8 mouse cellular contexts compared by ENCODE assay signal in genomic region chrX:10201289-10201688, GRCm38 (mm10). TPM values are rescaled to one million over a fixed set of nuclear protein-coding genes. Genes with fewer than 3 reads are reported as not detected.
DNase-seq lines count a peak whose midpoint lies in the region; ATAC-seq and TF ChIP-seq lines count a peak whose summit lies in the region.
"Had no signal": no experiment of that assay in that cellular context is flagged by ENCODE, and none has a peak within 500 bp of the region (broad histone marks: within the 10 kb centered on the region; RNA-seq: fewer than 3 reads in every experiment).

No protein-coding gene starts in this region.

- H3K4me2 ChIP-seq in kidney, embryonic 14.5 days (replicated peaks; ENCODE audit: low read depth, low read length), result no peak overlapping the region
- H3K4me2 ChIP-seq in CH12.LX (ENCODE audit: insufficient read depth, low read depth, poor library complexity, severe bottlenecking), result no peak overlapping the region

- H3K4me1 ChIP-seq in kidney, embryonic 14.5 days (ENCODE audit: control insufficient read depth, insufficient read depth, low read length), result no peaks in the 10 kb centered on the region
- no peaks in the 10 kb centered on the region for H3K4me1 ChIP-seq in CH12.LX (ENCODE audit: control insufficient read depth in 1 of 2, insufficient read depth in 2 of 2)

- no peaks in the 10 kb centered on the region for H3K27me3 ChIP-seq in kidney, embryonic 14.5 days (ENCODE audit: control insufficient read depth, insufficient read depth, low read length)
- no peaks in the 10 kb centered on the region for H3K27me3 ChIP-seq in CH12.LX (replicated peaks)

- WGBS in kidney, embryonic 14.5 days, result 23% methylated on average over 2 of the region's 2 CpGs

- dilution Hi-C loops in CH12.LX (cut with MboI; ENCODE audit: extremely low pct_ligation_motif_present, extremely low pct_unique_long_range_greater_than_20kb, low sequenced_read_pairs), result no loop called here

- no peaks in the 10 kb centered on the region for H3K36me3 ChIP-seq in kidney, embryonic 14.5 days (ENCODE audit: control insufficient read depth, insufficient read depth, low read length)
- H3K36me3 ChIP-seq in CH12.LX (replicated peaks in 1 of 2; ENCODE audit: control insufficient read depth in 1 of 2, insufficient read depth in 1 of 2, low read length in 1 of 2), result peaks cover 3 to 5% of the 10 kb centered on the region in 2 experiments

- no peaks in the 10 kb centered on the region for H3K9me3 ChIP-seq in kidney, embryonic 14.5 days (ENCODE audit: control insufficient read depth, low read length)
- H3K9me3 ChIP-seq in CH12.LX (replicated peaks; ENCODE audit: low read length), result no peaks in the 10 kb centered on the region

- no peaks in the 10 kb centered on the region for H3K79me2 ChIP-seq in CH12.LX (replicated peaks; ENCODE audit: control insufficient read depth, extremely low read depth, insufficient read depth, poor library complexity, severe bottlenecking)

- no peak overlapping the region for H3K27ac ChIP-seq in kidney, embryonic 14.5 days (ENCODE audit: low read depth, low read length)
- no peak overlapping the region for H3K27ac ChIP-seq in CH12.LX (ENCODE audit: insufficient read depth, low read depth)

- no peak overlapping the region for H3K4me3 ChIP-seq in kidney, embryonic 14.5 days (ENCODE audit: low read length)
- H3K4me3 ChIP-seq in CH12.LX (replicated peaks in 1 of 3; ENCODE audit: low read depth in 2 of 3, low read length in 2 of 3, poor library complexity in 1 of 3), result no peak overlapping the region

- H3K9ac ChIP-seq in kidney, embryonic 14.5 days (ENCODE audit: low read depth, low read length), result no peak overlapping the region
- H3K9ac ChIP-seq in CH12.LX (ENCODE audit: insufficient read depth, low read depth), result no peak overlapping the region

- TF ChIP-seq EP300 in CH12.LX (IDR thresholded peaks at IDR 0.05; ENCODE audit: low read length), result no peak

- TF ChIP-seq RAD21 in CH12.LX (IDR thresholded peaks at IDR 0.05; ENCODE audit: low read depth, low read length), result peak; percentile 56

- intact Hi-C loops in left cerebral cortex, postnatal 25 days (cut with DNase I), result no loop called here

- TF ChIP-seq POLR2A in CH12.LX (IDR thresholded peaks at IDR 0.05; ENCODE audit: low read depth, low read length), result no peak

- in situ Hi-C loops in CH12.LX (cut with MboI; ENCODE audit: low pct_ligation_motif_present, low pct_unique_long_range_greater_than_20kb, low sequenced_read_pairs), result no loop called here

- TF ChIP-seq CTCF in CH12.LX (conservative IDR thresholded peaks at IDR 0.05 in 1 of 2, IDR thresholded peaks at IDR 0.05 in 1 of 2; ENCODE audit: low read depth in 2 of 2, low read length in 2 of 2), result peak; percentile 43 to 84; a peak in 3 of 4 replicates

- no peak for ATAC-seq in kidney, embryonic 14.5 days (ENCODE audit: low FRiP score, low TSS enrichment)

- peak; percentile 31 for DNase-seq in kidney, adult 9 months
- DNase-seq in CH12.LX (ENCODE audit: extremely low read depth), result peak; percentile 57
- DNase-seq in MN1 (ENCODE audit: low spot score), result peak; percentile 35
- DNase-seq in embryo, embryonic 11 days, result peak; percentile 67
- peak; percentile 23 to 42 for DNase-seq in left cerebral cortex, postnatal 25 days (ENCODE audit: low spot score in 2 of 2)
- peak; percentile 47 for DNase-seq in right cerebral cortex, postnatal 4 days

TF ChIP-seq in CH12.LX, 34 proteins besides CTCF, POLR2A, EP300 and RAD21:
- TF ChIP-seq ZNF384 (IDR thresholded peaks at IDR 0.05; ENCODE audit: low read depth, low read length), result no peak
- no peak for TF ChIP-seq POLR2AphosphoS2 (IDR thresholded peaks at IDR 0.05; ENCODE audit: low read depth, low read length)
- no peak for TF ChIP-seq UBTF (IDR thresholded peaks at IDR 0.05; ENCODE audit: low read depth, low read length)
- no peak for TF ChIP-seq E2F4 (IDR thresholded peaks at IDR 0.05; ENCODE audit: insufficient replicate concordance, low read depth, low read length)
- peak; percentile 59 for TF ChIP-seq SMC3 (IDR thresholded peaks at IDR 0.05; ENCODE audit: low read depth, low read length)

RNA-seq across cellular contexts. Expression of gene Rpgr, which starts 15.4 kb away (rescaled TPM):
- 21.5 and 24.0 TPM in 2 replicates for polyA plus RNA-seq in kidney, embryonic 14.5 days (2014; fragmentation: Nextera tagmentation; extraction: Ambion mirVana)
- total RNA-seq in CH12.LX (2012; rRNA removed), result 3.6 and 4.8 TPM in 2 replicates
- total RNA-seq in CH12.LX (2014; rRNA removed), result 7.1 and 8.2 TPM in 2 replicates
- 5.9 TPM in 2 replicates for polyA plus RNA-seq in CH12.LX (2012; ENCODE audit: insufficient read length, low read depth)
- 10 to 100 TPM; 18.6 to 21.9 TPM for total RNA-seq in left cerebral cortex, postnatal 25 days (2021)

RNA-seq across cellular contexts. Expression of gene Otc, which starts 50.8 kb away (rescaled TPM):
- not detected in 2 replicates for polyA plus RNA-seq in kidney, embryonic 14.5 days (2014; fragmentation: Nextera tagmentation; extraction: Ambion mirVana)
- total RNA-seq in CH12.LX (2012; rRNA removed) (not detected in 2 replicates), CH12.LX (2014; rRNA removed) (0.12 TPM in 2 replicates)
- not detected in 2 replicates for polyA plus RNA-seq in CH12.LX (2012; ENCODE audit: insufficient read length, low read depth)
- not detected for total RNA-seq in left cerebral cortex, postnatal 25 days (2021)
- total RNA-seq: layer of hippocampus, postnatal 36 days had no signal
